Mouse (Mus musculus) CH12.LX (cell line): Measurements from ENCODE around the gene Ell3. TPM values are rescaled to one million over a fixed set of nuclear protein-coding genes. Genes with fewer than 3 reads are reported as not detected.

Source experiments
- DNase-seq: peaks from one replicate; pipeline ENCODE4 v3.0.0-alpha.2; 2013; ENCODE audit errors: extremely low read depth
- H3K27ac ChIP-seq: 2 replicates; pipeline ENCODE4 v1.5.1; 2012; ENCODE audit warnings: low read depth, mild to moderate bottlenecking, control low read depth, moderate library complexity; ENCODE audit not compliant: insufficient read depth
- H3K27me3 ChIP-seq: replicated peaks from 2 replicates; pipeline ENCODE3; 2012; ENCODE audit warnings: inconsistent platforms
- H3K36me3 ChIP-seq, 2 experiments: replicated peaks in 1 of 2; 2 replicates each; pipeline versions ENCODE3 to v1.6.1; 2012; ENCODE audit warnings: inconsistent platforms in 1 of 2, low read length in 1 of 2, mild to moderate bottlenecking in 1 of 2, mixed read lengths in 1 of 2, moderate library complexity in 1 of 2; ENCODE audit not compliant: control insufficient read depth in 1 of 2, insufficient read depth in 1 of 2
- H3K4me1 ChIP-seq, 2 experiments: 2 replicates each; pipeline ENCODE4 v1.6.1; 2012; ENCODE audit warnings: inconsistent platforms in 1 of 2, moderate library complexity in 1 of 2; ENCODE audit not compliant: insufficient read depth in 2 of 2, control insufficient read depth in 1 of 2
- H3K4me2 ChIP-seq: 2 replicates; pipeline ENCODE4 v1.6.1; 2012; ENCODE audit warnings: low read depth, mild to moderate bottlenecking, control low read depth; ENCODE audit not compliant: poor library complexity, insufficient read depth, severe bottlenecking
- H3K4me3 ChIP-seq, 3 experiments: fragments of 150-350 bp in 1 of 3; sonication (generic) in 1 of 3; replicated peaks in 1 of 3; 2 replicates each; pipeline versions ENCODE3 to v1.5.1; 2011 to 2012; ENCODE audit warnings: low read depth in 2 of 3, low read length in 2 of 3, mild to moderate bottlenecking in 2 of 3, moderate library complexity in 2 of 3, control low read depth in 1 of 3, improper control_type of control experiment in 1 of 3, inconsistent platforms in 1 of 3, mixed read lengths in 1 of 3; ENCODE audit not compliant: poor library complexity in 1 of 3
- H3K79me2 ChIP-seq: replicated peaks from 2 replicates; pipeline ENCODE4 v1.6.1; 2012; ENCODE audit warnings: mild to moderate bottlenecking, moderate library complexity; ENCODE audit not compliant: control insufficient read depth, poor library complexity, insufficient read depth, severe bottlenecking; ENCODE audit errors: extremely low read depth
- H3K9ac ChIP-seq: 2 replicates; pipeline ENCODE4 v1.6.1; 2012; ENCODE audit warnings: low read depth, mild to moderate bottlenecking, control low read depth, moderate library complexity; ENCODE audit not compliant: insufficient read depth
- H3K9me3 ChIP-seq: replicated peaks from 2 replicates; pipeline ENCODE3; 2012; ENCODE audit warnings: low read length, inconsistent platforms, mixed read lengths
- CHD1 ChIP-seq: IDR thresholded peaks from 2 replicates; pipeline ENCODE4 v1.6.1; 2012; ENCODE audit warnings: low read depth, low read length, improper control_type of control experiment, inconsistent platforms
- E2F4 ChIP-seq: IDR thresholded peaks from 2 replicates; pipeline ENCODE4 v1.6.1; 2011; ENCODE audit warnings: low read depth, low read length, improper control_type of control experiment; ENCODE audit not compliant: insufficient replicate concordance
- ELF1 ChIP-seq: IDR thresholded peaks from 2 replicates; pipeline ENCODE4 v1.6.1; 2014; ENCODE audit warnings: low read depth, mild to moderate bottlenecking, inconsistent platforms, low read length, improper control_type of control experiment
- EP300 ChIP-seq: IDR thresholded peaks from 2 replicates; pipeline ENCODE4 v1.6.1; 2011; ENCODE audit warnings: low read length, improper control_type of control experiment
- ETS1 ChIP-seq: conservative IDR thresholded peaks from 2 replicates; pipeline ENCODE4 v1.6.1; 2012; ENCODE audit warnings: low read depth, mild to moderate bottlenecking, inconsistent platforms, low read length, improper control_type of control experiment, moderate library complexity
- HCFC1 ChIP-seq: IDR thresholded peaks from 2 replicates; pipeline ENCODE4 v1.6.1; 2012; ENCODE audit warnings: low read depth, mild to moderate bottlenecking, inconsistent platforms, low read length, improper control_type of control experiment
- IRF4 ChIP-seq: IDR thresholded peaks from 2 replicates; pipeline ENCODE4 v1.6.1; 2014; ENCODE audit warnings: low read depth, mild to moderate bottlenecking, inconsistent platforms, low read length, improper control_type of control experiment
- JUN ChIP-seq: IDR thresholded peaks from 2 replicates; pipeline ENCODE4 v1.6.1; 2011; ENCODE audit warnings: low read depth, mild to moderate bottlenecking, low read length, improper control_type of control experiment, moderate library complexity; ENCODE audit not compliant: insufficient read depth
- JUND ChIP-seq: conservative IDR thresholded peaks from 2 replicates; pipeline ENCODE4 v1.6.1; 2011; ENCODE audit warnings: low read depth, low read length, improper control_type of control experiment
- MAFK ChIP-seq: IDR thresholded peaks from 2 replicates; pipeline ENCODE4 v1.6.1; 2011; ENCODE audit warnings: low read length, improper control_type of control experiment; ENCODE audit not compliant: insufficient replicate concordance
- MAZ ChIP-seq: IDR thresholded peaks from 2 replicates; pipeline ENCODE4 v1.6.1; 2012; ENCODE audit warnings: low read depth, mild to moderate bottlenecking, inconsistent platforms, low read length, improper control_type of control experiment, moderate library complexity
- MXI1 ChIP-seq: IDR thresholded peaks from 2 replicates; pipeline ENCODE4 v1.6.1; 2011; ENCODE audit warnings: mild to moderate bottlenecking, low read depth, low read length, improper control_type of control experiment
- MYC ChIP-seq: IDR thresholded peaks from 2 replicates; pipeline ENCODE4 v1.6.1; 2011; ENCODE audit warnings: low read depth, mild to moderate bottlenecking, improper control_type of control experiment, low read length
- NELFE ChIP-seq: IDR thresholded peaks from 2 replicates; pipeline ENCODE4 v1.6.1; 2011; ENCODE audit warnings: low read depth, low read length, improper control_type of control experiment
- NRF1 ChIP-seq: IDR thresholded peaks from 2 replicates; pipeline ENCODE4 v1.6.1; 2014; ENCODE audit warnings: low read depth, mild to moderate bottlenecking, inconsistent platforms, low read length, improper control_type of control experiment, moderate library complexity
- PAX5 ChIP-seq: IDR thresholded peaks from 2 replicates; pipeline ENCODE4 v1.6.1; 2012; ENCODE audit warnings: low read length, inconsistent platforms, mixed read lengths
- POLR2A ChIP-seq: IDR thresholded peaks from 2 replicates; pipeline ENCODE4 v1.6.1; 2011; ENCODE audit warnings: low read depth, mild to moderate bottlenecking, improper control_type of control experiment, low read length
- RAD21 ChIP-seq: IDR thresholded peaks from 2 replicates; pipeline ENCODE4 v1.6.1; 2011; ENCODE audit warnings: low read depth, mild to moderate bottlenecking, low read length, improper control_type of control experiment, moderate library complexity
- SIN3A ChIP-seq: IDR thresholded peaks from 2 replicates; pipeline ENCODE4 v1.6.1; 2012; ENCODE audit warnings: low read length, improper control_type of control experiment, inconsistent platforms
- SMC3 ChIP-seq: IDR thresholded peaks from 2 replicates; pipeline ENCODE4 v1.6.1; 2011; ENCODE audit warnings: low read depth, low read length, improper control_type of control experiment
- TBP ChIP-seq: conservative IDR thresholded peaks from 2 replicates; pipeline ENCODE4 v1.6.1; 2011; ENCODE audit warnings: low read depth, low read length, improper control_type of control experiment
- TCF12 ChIP-seq: IDR thresholded peaks from 2 replicates; pipeline ENCODE4 v1.6.1; 2014; ENCODE audit warnings: low read depth, mild to moderate bottlenecking, inconsistent platforms, low read length, improper control_type of control experiment
- UBTF ChIP-seq: IDR thresholded peaks from 2 replicates; pipeline ENCODE4 v1.6.1; 2012; ENCODE audit warnings: low read depth, mild to moderate bottlenecking, inconsistent platforms, low read length, improper control_type of control experiment, moderate library complexity
- USF1 ChIP-seq: IDR thresholded peaks from 2 replicates; pipeline ENCODE4 v1.6.1; 2014; ENCODE audit warnings: low read depth, mild to moderate bottlenecking, inconsistent platforms, low read length, improper control_type of control experiment
- ZMIZ1 ChIP-seq: IDR thresholded peaks from 2 replicates; pipeline ENCODE4 v1.6.1; 2012; ENCODE audit warnings: low read depth, mild to moderate bottlenecking, inconsistent platforms, low read length, improper control_type of control experiment
- dilution Hi-C: fragments of 300-500 bp; cut with MboI; formaldehyde crosslinking; loops from 2 replicates; pipeline ENCODE4 v1.14.3; 2020; ENCODE audit warnings: low sequenced_read_pairs; ENCODE audit not compliant: extremely low pct_unique_long_range_greater_than_20kb, extremely low pct_ligation_motif_present
- in situ Hi-C: fragments of 300-500 bp; cut with MboI; formaldehyde crosslinking; loops from 3 replicates; pipeline ENCODE4 v1.14.3; 2019; ENCODE audit warnings: low sequenced_read_pairs, low pct_ligation_motif_present, low pct_unique_long_range_greater_than_20kb, mixed read lengths
- polyA plus RNA-seq: library from polyadenylated mRNA; unstranded; fragments of >175 nt; gene quantifications from 2 replicates; pipeline ENCODE4 v1.2.1, GENCODE M21; 2012; ENCODE audit warnings: low read depth; ENCODE audit not compliant: insufficient read length
- total RNA-seq, 2 experiments: library from RNA; depleted of rRNA; stranded (reverse); fragments of 300-350 nt in 1 of 2; fragments of >200 nt in 1 of 2; gene quantifications; 2 replicates each; pipeline ENCODE4 v1.2.3; 2012 to 2014

The Ell3 gene
- total and polyA plus RNA-seq, 3 experiments, result 0.38 to 2.3 (median 1.0) TPM

- H3K79me2 ChIP-seq, result peaks cover 7% of the 10 kb centered on the region
- dilution Hi-C loops, result no loop called here
- peaks cover 11 to 40% of the 10 kb centered on the region in 2 experiments for H3K4me1 ChIP-seq
- peaks cover 38% of the 10 kb centered on the region for H3K27me3 ChIP-seq
- peaks cover 0 to 10% of the 10 kb centered on the region in 2 experiments for H3K36me3 ChIP-seq
- no peak overlapping the region for H3K9ac ChIP-seq
- no peak overlapping the region for H3K4me3 ChIP-seq
- H3K4me2 ChIP-seq, result no peak overlapping the region
- no peak for TF ChIP-seq IRF4
- TF ChIP-seq JUN, result no peak
- TF ChIP-seq MXI1, result no peak
- in situ Hi-C loops, result no loop called here
- H3K9me3 ChIP-seq, result no peaks in the 10 kb centered on the region
- no peak overlapping the region for H3K27ac ChIP-seq
- DNase-seq, result no peak
Observed at GRCm38 (mm10) chr2:121446506-121446905, 2.4 kb upstream of the Ell3 start.

GRCm38 (mm10) chr2:121445117-121445516 lies 1.0 kb upstream of the Ell3 start:
- H3K27ac ChIP-seq, result no peak overlapping the region
- no peaks in the 10 kb centered on the region for H3K36me3 ChIP-seq
- no peaks in the 10 kb centered on the region for H3K9me3 ChIP-seq
- H3K4me2 ChIP-seq, result no peak overlapping the region
- H3K9ac ChIP-seq, result no peak overlapping the region
- dilution Hi-C loops (no loop called here), in situ Hi-C loops (no loop called here)
- peaks cover 3% of the 10 kb centered on the region for H3K79me2 ChIP-seq
- no peak overlapping the region for H3K4me3 ChIP-seq
- peaks cover 38% of the 10 kb centered on the region for H3K27me3 ChIP-seq
- TF ChIP-seq TBP (no peak), NRF1 (no peak), SMC3 (no peak), MAZ (no peak), USF1 (no peak), MAFK (no peak), POLR2A (no peak), EP300 (no peak), MYC (no peak), IRF4 (no peak), NELFE (no peak), PAX5 (no peak), UBTF (no peak), HCFC1 (no peak)
- no peak for DNase-seq
- H3K4me1 ChIP-seq, result peaks cover 6 to 36% of the 10 kb centered on the region in 2 experiments

- no peak overlapping the region for H3K9ac ChIP-seq
- in situ Hi-C loops, result no loop called here
- no peak overlapping the region for H3K4me3 ChIP-seq
Observed at GRCm38 (mm10) chr2:121443068-121443349, 1.1 kb downstream of the Ell3 start.

More at GRCm38 (mm10) chr2:121443068-121443349, 1.1 kb downstream of the Ell3 start:
- H3K79me2 ChIP-seq, result no peaks in the 10 kb centered on the region
- dilution Hi-C loops, result no loop called here
- H3K36me3 ChIP-seq, result peaks cover 14 to 18% of the 10 kb centered on the region in 2 experiments
- no peak for DNase-seq
- H3K4me2 ChIP-seq, result peak overlapping the region; percentile 90
- H3K9me3 ChIP-seq, result no peaks in the 10 kb centered on the region
- H3K4me1 ChIP-seq, result peaks cover 6 to 31% of the 10 kb centered on the region in 2 experiments
- peaks cover 37% of the 10 kb centered on the region for H3K27me3 ChIP-seq
- no peak overlapping the region for H3K27ac ChIP-seq
- no peak for TF ChIP-seq ZMIZ1
- TF ChIP-seq EP300, result no peak
- TF ChIP-seq IRF4, result no peak
- TF ChIP-seq ELF1, result no peak
- no peak for TF ChIP-seq MAZ
- TF ChIP-seq MXI1, result no peak
- TF ChIP-seq NELFE, result no peak
- TF ChIP-seq ETS1, result no peak
- TF ChIP-seq SMC3, result no peak
- TF ChIP-seq E2F4, result no peak
- no peak for TF ChIP-seq TCF12
- TF ChIP-seq JUND, result no peak
- TF ChIP-seq SIN3A, result no peak
- TF ChIP-seq RAD21, result no peak
- TF ChIP-seq CHD1, result no peak
- TF ChIP-seq, all 38 proteins: peak for 0
